Mouse (Mus musculus) NIH3T3 (cell line): Measurements from ENCODE around the gene Pitx3.
"Not testable (repeated sequence)": the region's sequence is repeated elsewhere in the genome, so short reads cannot be mapped to it uniquely, and the experiment has no call there.

Experiments used
- DNase-seq: peaks from one replicate; pipeline ENCODE4 v3.0.0-alpha.2; 2012; ENCODE audit warnings: low read depth

Pitx3 gene

DNA sequence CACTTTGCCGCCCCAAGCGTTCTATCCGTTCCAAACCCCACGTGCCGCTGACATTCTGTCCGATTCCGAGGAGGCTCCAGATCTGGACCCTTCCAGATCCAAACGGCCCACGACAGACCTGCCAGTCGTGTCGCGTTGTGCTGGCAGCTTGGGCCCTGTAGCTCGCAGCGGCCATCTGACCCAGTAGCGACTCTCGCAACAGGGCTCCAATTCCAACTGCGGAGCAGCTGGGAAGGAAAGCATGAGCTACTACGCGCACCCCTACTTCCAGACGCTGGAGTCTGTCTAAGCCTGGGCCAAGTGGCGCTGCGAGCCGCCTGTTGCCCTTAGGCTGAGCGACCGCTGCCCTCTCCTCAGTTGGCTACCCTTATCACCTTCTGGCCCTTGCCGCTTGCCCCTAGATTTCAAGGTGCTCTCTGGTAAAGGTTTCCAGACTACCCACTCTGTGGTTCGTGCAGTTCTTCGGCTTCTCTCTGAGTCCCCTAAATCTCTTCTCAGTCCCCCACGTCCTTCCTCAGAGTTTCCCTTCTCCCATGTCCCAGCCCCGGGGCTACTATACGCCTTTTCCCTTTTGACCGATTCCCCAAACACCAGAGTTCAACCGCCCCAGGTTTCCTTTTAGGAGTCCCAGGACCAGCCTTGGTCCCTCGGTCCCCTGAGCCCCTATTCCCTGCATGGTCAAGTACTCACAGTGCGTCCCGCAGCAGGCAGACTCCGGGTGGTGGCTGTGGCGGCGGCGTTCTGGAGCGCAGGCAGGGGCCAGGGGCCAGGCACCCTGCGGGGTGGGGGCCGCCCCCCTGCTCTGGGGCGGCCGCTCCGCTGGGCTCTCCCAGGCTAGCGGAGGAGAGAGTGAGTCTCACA lies at the start of gene Pitx3:
TSS of gene Pitx3 (minus strand) at position 816 of the 861 bp plus-strand sequence.
- no peak for DNase-seq

DNA sequence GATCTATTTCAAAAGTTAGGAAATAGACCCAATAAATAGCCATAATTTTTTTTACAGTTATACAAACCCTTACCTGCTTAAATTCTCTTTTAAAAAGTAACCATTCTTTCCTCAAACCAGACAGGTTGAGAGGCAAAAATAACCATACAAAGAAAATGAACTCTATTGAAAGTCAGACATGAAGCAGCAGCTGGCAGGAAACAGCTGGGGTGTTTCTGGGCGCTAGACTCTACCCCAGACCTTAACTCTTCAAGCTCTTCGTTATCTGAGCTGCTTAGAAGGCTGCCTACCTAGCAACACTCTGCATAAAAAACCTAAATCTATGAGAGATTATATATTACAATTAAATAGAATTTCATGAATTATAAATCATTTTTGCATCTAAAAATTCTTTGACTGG lies 39.1 kb upstream of the Pitx3 start:
- DNase-seq, result no peak

DNA sequence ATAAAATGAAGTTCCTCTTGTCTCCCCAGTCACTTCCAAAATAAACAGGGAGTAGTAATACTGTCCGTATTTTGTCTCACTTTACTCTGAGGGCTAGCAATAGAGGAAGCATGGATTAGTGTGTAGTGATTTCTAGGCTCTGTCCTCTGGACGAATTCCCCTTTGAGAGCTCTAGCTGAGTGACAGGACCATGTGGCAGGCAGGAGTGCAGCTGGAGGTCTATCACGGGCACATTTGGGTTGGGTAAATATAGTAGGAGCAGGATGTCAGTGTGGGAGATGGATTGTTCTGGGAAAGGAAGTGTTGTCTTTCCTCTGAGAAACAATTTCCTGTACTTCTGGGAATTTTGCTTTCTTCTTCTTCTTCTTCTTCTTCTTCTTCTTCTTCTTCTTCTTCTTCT lies 38.5 kb upstream of the Pitx3 start:
- DNase-seq, result no peak

DNA sequence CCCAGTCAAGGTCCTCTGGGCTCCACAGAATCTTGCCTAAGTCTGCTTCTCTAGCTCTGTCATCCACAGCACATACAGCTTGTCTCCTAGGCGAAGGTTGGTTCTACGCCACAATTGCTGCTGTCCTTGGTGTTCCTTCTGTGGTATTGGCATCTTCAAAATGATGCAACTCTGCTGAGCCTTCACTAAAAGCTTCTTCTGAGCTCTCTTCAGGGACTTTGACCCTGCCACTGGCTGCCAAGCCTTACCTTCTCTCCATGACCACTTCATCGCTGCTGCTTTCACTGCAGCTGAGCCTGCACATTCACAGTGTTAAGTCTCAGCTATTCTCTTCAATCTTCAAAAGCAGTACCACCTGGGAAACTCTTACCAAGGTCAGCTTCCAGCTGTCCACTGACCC lies 34.1 kb upstream of the Pitx3 start:
- DNase-seq, result no peak

DNA sequence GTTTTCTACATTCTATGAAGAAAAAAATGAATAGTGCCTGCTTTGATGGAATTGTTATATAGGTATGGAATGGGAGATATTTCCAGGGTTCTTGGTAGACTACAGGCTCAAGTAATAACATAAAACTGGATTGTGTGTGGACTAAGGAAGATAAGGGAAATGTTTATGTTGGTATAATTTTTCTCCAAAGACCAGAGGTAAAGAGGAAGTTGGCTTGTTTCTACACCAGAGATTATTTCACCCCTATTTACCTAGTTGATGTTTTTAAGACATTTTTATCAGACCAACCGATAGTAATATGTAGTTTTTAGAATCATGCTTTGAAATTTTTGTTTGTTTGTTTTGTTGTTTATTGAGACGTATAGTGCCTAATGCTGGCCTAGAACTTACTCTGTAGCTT lies 32.1 kb upstream of the Pitx3 start:
- DNase-seq, result no peak

DNA sequence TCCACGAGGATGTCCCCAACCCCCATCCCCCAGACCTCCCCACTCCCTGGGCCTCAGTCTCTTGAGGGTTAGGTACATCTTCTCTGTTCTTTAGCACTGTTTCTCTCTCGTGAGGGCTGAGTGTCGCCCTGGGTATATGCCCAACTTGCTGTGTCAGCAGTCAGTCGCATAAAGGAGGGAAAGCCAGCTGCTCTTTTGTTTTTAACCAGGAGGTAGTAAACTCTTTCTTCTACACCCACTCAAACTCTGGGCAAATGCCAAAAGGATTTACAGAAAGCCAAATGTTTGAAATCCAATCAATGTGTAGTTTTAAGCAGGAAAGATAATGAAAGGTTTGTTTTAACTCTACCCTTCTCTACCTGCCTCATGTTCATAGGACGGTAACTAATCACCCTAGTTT lies 28.9 kb upstream of the Pitx3 start:
- no peak for DNase-seq

DNA sequence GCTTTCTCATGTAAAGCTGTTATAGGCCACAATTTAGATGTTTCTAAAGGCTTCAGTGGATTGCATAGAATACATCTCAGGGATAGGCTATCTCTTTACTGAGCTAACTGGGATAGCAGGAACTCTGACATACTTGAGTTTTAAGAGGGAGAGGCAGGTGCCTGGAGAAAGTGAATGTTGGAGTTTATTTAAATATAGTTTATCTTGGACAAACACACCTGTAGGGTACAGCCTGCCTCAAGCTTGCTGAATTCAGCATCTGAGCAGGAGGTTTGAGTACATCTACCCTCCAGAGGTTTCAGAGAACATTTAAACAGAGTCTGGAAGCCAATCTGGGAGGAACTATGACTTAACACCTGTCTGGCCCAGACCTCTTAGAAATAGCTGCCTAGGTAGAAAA lies 27.0 kb upstream of the Pitx3 start:
- DNase-seq, result no peak

DNA sequence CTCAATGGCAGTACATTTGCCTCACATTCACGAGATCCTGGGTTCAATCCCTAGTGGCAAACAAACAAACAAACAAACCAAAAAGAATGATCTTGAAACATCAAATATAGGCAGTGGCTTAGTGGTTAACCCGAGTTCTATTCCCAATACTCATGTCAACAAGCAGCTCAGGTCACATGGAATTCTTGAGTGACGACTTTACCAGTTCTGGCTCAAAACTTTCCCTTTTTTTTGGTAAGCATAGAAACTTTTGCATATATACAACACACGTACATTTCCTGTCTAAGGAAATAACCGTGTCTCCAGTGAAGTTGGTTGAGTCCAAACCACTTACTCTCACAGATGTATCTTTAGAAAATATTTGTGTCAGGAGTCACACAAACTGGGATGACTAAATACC lies 24.4 kb upstream of the Pitx3 start:
- DNase-seq, result peak; percentile 52

DNA sequence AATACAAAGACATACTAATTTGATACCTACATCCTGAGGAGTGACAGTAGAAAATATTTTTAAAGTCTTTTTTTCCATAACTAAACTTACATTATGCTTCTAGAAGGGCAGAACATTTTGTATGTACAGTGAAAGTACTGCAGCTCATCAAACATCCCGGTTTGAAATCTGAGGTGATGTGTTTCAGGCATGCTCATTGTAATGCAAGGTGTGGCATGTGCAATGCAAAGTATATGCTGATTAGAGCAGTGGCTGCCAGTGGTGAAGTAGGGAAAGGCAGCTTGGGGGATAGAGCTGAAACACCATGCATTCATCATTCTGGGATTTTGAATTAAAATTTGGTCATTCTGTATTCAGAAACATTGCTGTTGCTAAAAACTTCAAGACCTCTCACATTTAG lies 21.8 kb upstream of the Pitx3 start:
- no peak for DNase-seq

DNA sequence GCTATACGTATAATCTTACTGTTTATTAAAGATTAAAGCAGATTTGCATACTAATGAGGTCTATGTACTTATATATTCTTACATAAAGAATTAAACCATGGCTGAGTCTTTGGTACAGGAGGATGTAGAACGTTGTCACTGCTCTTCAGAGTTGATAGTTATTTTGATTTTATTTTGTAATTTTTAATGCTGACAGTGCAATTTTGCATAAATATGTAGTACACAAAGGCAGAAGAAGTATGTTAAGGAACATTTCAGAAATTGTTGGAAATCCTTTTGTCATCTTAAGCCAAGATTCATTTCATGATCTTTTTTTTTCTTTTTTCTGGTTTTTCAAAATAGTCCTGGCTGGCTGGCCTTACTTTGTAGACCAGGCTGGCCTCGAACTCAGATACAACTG lies 21.3 kb upstream of the Pitx3 start:
- DNase-seq, result no peak

DNA sequence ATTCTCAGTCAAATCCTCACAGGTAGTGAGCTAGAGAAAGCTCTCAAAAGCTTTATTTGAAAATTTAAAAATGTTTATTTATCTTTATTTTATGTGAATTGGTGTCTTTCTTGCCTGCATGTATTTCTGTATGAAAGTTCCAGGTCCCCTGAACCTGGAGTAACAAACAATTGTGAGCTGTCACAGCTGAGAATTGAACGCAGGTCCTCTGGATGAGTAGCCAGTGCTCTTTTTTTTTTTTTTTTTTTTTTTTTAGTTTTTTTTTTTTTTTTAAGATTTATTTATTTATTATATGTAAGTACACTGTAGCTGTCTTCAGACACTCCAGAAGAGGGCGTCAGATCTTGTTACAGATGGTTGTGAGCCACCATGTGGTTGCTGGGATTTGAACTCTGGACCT lies 19.0 kb upstream of the Pitx3 start:
- DNase-seq, result not testable (repeated sequence)

DNA sequence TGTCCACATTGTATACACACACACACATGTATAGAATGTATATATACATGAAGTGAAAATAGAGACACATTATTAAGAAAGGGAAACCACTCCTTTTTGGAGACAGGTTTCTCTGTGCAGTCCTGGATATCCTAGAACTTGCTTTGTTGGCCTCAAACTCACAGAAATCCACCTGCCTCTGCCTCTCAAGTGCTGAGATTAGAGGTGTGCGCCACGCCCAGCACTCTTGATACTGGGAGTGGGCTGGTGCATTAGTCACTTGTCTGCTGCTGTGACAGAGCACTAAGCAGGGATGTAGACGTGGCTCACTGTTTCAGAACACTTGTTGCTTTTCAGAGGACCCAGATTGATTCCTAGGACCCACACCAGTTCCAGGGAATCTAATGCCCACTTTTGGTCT lies 17.8 kb upstream of the Pitx3 start:
- no peak for DNase-seq

DNA sequence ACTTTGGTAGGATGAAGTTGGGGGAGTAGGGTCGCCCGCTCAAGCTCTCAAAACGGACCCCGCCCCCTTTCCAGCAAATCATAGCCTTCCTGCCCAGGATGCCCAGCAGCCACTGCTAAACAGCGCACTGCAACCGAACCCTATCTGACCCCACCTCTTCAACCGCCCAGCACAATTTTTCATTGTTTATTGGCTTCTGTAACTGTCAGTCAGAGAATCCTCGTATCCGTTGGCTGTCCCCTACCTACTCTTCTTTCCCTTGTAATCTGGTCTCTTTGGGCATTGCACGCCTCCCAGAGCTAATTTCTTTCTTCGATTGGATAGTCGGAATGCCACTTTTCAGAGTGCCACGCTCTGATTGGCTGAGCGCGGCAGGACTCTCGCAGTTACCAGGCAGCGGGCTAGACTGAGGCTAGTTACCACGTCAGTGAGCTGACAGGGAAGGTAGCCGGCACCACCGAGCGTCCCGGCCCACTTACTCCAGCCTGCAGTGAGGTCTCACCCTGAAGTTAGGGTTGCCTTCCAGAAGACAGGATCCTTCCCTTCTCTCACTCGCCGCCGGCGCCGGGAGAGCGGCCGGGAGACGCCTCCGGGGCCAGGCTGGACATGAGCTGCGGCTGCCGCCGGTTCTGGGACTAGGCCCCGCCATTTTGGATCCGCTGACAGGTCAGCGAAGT lies 4.1 kb upstream of the Pitx3 start, which contains the start of gene Gbf1:
TSS of gene Gbf1 (plus strand) at position 383 of the 677 bp plus-strand sequence.
- DNase-seq, result peak; percentile 98

DNA sequence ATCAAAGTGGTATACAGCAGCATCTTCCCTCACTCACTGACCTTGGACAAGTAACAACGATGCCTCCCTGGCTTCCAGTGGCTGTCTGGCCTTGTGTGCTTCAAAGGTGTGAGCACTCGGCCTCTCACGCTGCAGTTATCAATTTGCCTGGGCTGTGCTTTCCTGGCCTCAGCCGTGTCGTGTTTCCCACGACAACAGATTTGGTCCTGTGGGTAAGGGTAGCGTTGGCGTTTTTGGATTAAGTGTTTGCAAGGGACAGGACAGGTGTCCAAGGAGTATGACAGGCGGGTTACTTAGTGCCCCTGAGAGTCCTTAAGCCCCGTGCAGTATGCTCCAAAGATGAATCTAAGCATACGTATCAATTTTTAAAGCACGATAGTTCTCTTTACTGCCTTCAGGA lies 965 bp upstream of the Pitx3 start:
- no peak for DNase-seq

DNA sequence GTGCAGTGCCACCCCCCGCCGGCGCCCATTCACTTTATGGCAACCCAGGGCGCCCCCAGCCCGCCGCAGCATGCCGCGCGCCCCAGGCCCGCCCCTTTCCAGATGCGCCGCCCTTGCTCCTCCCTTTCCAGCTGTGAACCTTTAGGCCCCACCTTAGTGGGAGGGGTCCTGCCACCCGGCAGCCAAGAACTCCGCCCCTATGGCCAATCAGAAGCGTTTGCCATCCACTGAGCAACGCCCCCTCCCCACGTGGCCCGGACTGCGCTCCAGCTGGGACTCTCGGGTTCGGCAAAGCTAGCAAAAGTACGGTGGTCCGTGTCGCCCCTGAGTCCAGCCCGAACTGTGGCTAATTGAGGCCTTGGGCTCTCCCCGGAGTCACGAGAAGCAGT lies 240 bp upstream of the Pitx3 start:
- peak; percentile 88 for DNase-seq

DNA sequence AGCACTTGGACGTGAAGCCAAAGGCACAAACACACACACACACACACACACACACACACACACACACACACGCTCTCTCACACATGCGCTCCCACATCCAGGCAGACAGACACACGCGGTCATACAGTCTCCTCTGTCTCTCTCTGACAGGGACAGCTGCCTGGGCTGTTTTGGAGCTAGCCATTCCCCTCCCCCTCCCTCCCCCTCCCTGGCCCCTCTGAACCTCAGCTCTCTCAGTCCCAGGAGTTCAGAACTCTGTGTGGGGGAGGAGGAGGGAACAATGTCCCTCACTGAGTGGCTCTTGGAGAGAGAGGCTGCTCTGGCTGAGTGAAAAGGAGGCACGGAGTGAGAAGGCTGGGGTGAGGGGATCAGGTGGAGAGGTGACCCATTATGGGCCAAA lies 7.0 kb downstream of the Pitx3 start:
- DNase-seq, result no peak

DNA sequence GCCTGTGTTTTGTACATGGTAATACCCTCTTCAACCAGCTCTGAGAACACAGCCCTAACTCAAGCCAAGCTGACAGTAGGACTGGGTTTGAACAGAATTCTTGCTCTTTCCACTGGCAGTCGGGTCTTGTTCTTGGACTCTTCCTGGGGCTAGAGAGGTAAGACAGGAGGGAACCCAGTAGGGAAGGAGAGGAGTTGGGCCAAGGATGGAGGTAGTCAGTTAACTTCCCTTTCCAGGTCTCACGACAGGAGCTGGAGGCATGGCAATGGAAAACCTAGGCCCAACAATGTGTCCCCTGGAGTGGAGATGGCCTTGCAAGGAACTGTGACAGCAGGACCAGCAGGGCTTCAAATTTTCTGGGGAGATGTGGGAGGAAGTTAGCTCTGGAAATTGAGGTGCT lies 7.8 kb downstream of the Pitx3 start:
- no peak for DNase-seq

DNA sequence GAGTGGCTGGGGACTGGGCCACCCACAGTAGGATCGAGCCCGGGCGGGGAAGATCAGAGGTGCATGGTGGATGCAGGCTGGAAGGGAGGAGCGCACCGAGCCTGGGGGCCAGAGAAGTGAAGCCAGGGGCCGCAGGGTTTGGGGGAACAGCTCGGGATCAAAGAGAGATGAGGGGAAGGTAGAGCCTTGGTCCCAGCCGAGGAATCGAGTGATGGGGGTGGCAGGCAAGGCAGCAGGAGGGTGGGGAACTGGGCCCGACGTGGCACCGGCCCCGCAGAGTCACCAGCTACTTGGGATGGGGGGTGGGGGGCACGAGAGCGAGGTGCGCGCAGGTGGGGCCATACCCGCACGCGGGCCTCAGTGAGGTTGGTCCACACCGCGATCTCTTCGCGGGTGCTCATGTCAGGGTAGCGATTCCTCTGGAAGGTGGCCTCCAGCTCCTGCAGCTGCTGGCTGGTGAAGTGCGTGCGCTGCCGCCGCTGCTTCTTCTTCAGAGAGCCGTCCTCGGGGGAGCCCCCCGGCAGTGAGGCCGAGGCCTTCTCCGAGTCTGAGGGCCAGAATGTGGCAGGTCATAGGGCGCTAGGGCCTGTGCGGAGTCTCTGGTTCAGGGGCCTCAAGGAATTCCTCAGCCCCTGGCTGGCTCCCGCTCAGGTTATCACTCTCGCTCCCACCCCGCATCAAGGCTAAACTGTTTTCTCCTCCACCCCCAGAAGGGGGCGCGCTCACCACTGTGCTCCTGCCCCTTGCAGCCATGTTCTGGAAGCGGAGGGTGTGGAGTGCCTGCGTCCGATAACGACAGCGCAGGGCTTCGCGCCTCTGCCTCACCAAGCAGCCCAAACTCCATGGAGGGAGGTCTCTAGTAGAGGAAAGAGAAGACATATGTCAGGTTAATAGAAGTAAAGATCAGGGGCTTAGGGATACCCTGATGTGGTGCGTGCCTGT lies 11.2 kb downstream of the Pitx3 start:
- peak; percentile 82 for DNase-seq

DNA sequence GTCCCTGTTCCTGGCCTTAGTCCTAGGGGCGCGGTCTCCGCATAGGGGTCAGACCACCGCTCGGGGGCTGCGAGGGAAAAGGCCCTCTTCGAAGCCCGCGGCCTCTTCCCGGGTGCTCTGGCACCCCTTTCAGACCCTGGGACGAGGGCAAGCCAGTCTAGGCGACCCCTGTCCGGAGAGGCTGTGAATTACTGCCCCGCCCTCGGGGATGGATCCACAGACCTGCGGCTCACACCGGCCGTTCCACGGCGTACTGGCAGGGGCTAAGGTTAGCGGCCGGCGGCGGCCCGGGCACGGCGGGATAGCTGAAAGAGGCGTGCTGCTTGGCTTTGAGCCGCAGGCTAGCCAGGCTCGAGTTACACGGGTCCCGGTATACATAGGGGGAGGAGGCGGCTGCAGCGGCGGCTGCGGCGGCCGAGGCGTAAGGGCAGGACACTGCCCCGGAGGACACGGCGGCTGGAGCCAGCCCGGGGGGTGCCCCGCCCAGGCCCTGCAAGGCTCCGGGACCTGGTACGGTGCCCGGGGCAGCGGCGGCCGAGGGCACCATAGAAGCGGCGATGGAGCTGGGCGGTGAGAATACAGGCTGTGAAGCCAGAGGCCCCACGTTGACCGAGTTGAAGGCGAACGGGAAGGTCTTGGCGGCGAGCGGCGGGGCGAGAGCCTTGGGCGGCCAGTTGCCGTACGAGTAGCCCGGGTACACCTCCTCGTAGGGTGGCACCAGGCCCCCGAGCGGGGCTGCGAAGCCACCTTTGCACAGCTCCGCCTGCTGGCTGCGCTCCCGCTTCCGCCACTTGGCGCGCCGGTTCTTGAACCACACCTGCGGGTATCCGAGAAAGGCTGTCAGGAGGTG lies 12.1 kb downstream of the Pitx3 start:
- DNase-seq, result peak; percentile 75

DNA sequence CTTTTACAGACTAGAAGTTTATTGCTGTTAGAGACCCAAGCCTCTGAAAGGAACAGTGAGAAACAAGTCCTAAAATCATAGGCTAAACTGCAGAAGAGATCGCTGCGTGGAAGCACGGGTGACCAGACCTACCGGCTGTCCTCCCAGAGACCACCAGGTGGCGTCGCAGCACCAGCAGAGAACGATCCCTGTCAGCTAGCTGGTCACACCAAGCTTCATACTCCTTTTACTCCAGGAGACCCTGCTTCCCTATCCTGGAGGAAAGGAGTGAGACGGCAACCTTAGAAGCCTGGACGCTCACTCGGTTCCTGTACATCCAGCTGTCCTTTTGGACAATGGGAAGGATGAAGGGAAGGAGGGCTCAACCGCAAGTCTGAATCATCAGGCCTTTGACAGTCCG lies 12.8 kb downstream of the Pitx3 start:
- peak; percentile 97 for DNase-seq

DNA sequence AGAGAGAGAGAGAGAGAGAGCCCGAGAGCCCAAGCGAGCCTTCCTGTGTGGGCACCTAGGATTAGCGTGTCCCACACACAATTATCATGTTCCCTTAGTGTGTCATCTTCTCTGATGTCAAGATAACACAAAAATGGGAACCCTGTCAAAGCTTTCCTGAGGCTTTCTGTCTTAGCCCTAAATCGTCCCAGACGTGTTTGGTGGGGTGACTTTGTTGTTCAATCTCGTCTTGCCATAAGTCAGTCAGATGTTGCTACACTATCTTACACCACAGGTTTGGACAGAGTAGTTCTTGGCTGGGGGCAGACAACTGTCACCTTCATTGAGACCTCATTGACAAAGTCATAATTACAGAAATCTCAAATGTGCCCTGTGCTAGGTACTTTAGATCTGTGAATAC lies 15.5 kb downstream of the Pitx3 start:
- no peak for DNase-seq
